Mouse (Mus musculus) thymus, adult 18-20 months (tissue): Measurements from ENCODE around the gene Aurka.

Source experiments
- DNase-seq, 2 experiments: peaks; one replicate each; pipeline ENCODE4 v3.0.0; 2022; ENCODE audit warnings: mixed read lengths in 2 of 2

The Aurka gene

GRCm38 (mm10) chr2:172328248-172328647, 42.1 kb downstream of the Aurka start:
- no peak for DNase-seq

- DNase-seq = no peak
Observed at GRCm38 (mm10) chr2:172320878-172321277, 49.5 kb downstream of the Aurka start.

- DNase-seq = no peak
Observed at GRCm38 (mm10) chr2:172311731-172312130, 58.6 kb downstream of the Aurka start.

- no peak for DNase-seq
Observed at GRCm38 (mm10) chr2:172306544-172306943, 63.8 kb downstream of the Aurka start.
